9 mouse cellular contexts compared by ENCODE assay signal in the genomic region with DNA sequence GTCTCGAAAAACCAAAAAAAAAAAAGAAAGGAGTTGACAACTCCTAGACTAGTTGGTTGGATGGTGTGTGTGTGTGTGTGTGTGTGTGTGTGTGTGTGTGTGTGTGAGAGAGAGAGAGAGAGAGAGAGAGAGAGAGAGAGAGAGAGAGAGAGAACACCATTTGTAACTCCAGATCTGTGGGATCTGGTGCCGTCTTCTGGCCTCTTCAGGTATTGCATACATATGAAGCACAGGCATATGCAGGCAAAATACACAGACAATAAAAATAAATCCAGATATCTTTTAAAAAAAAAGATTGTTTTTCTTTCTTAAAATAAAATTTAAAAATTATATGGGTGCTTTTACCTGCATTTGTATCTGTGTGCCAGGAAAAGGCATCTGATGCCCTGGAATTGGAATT. TPM values are rescaled to one million over a fixed set of nuclear protein-coding genes. Genes with fewer than 3 reads are reported as not detected.
DNase-seq lines count a peak whose midpoint lies in the region; TF ChIP-seq lines count a peak whose summit lies in the region.
"Had no signal": no experiment of that assay in that cellular context is flagged by ENCODE, and none has a peak within 500 bp of the region (broad histone marks: within the 10 kb centered on the region; RNA-seq: fewer than 3 reads in every experiment).

No protein-coding gene starts in this region.

- TF ChIP-seq CTCF in left cerebral cortex, adult 2 months (IDR thresholded peaks at IDR 0.05) = peak; percentile 49

- peak; percentile 67 to 72 for DNase-seq in cerebellum, postnatal 10 days
- DNase-seq in cerebellum, adult 9-10 months = no peak
- no peak for DNase-seq in left cerebral cortex, adult 2 months (ENCODE audit: extremely low spot score in 1 of 2, low spot score in 2 of 2)
- no peak for DNase-seq in left cerebral cortex, adult 11 months (ENCODE audit: low spot score)
- peak; percentile 52 for DNase-seq in adipocyte (ENCODE audit: low spot score)
- peak; percentile 70 for DNase-seq in lung, postnatal 10 days
- DNase-seq in adrenal gland, adult 8-10 months = no peak
- DNase-seq in Muller cell, postnatal 12 days (ENCODE audit: inconsistent ontology term) = no peak

- no peak overlapping the region for H3K27ac ChIP-seq in left cerebral cortex, adult 2 months
- H3K27ac ChIP-seq: limb, embryonic 13.5 days had no signal

- H3K4me3 ChIP-seq in left cerebral cortex, adult 2 months = no peak overlapping the region
- H3K4me3 ChIP-seq: limb, embryonic 13.5 days had no signal

- intact Hi-C loops in left cerebral cortex, adult 2 months (cut with DNase I) = no loop called here

RNA-seq across cellular contexts. Expression of a gene that starts 18.3 kb away (rescaled TPM):
- 100 to 1,000 TPM; 103 to 108 TPM for total RNA-seq in left cerebral cortex, adult 2 months (2021)
- 10 to 100 TPM in 2 of 4 experiments, 1 to 10 TPM in 2; 8.6 to 12.5 (median 9.9) TPM for total RNA-seq in adrenal gland, adult 8-10 months (2022)

RNA-seq across cellular contexts. Expression of a gene that starts 19.3 kb away (rescaled TPM):
- total RNA-seq in left cerebral cortex, adult 2 months (2021) = 100 to 1,000 TPM; 113 to 114 TPM
- total RNA-seq in adrenal gland, adult 8-10 months (2022) = 100 to 1,000 TPM; 129 to 150 (median 136) TPM

RNA-seq across cellular contexts. Expression of a gene that starts 42.1 kb away (rescaled TPM):
- total RNA-seq in left cerebral cortex, adult 2 months (2021) = 10 to 100 TPM; 11.1 to 11.3 TPM
- 1 to 10 TPM; 8.4 to 9.7 (median 9.2) TPM for total RNA-seq in adrenal gland, adult 8-10 months (2022)

RNA-seq across cellular contexts. Expression of a gene that starts 56.3 kb away (rescaled TPM):
- 10 to 100 TPM; 46.1 to 46.9 TPM for total RNA-seq in left cerebral cortex, adult 2 months (2021)
- under 1 TPM; 0.24 to 0.73 (median 0.46) TPM for total RNA-seq in adrenal gland, adult 8-10 months (2022)

Comparison
In these comparisons a context has a peak if more than half of its experiments do, and no peak if none do; other contexts are left out.
1. DNase-seq: peak in cerebellum, postnatal 10 days (2 of 2), adipocyte (single experiment) and lung, postnatal 10 days (single experiment); none in cerebellum, adult 9-10 months (single experiment), left cerebral cortex, adult 2 months (0 of 2), left cerebral cortex, adult 11 months (single experiment), adrenal gland, adult 8-10 months (single experiment) and Muller cell, postnatal 12 days (single experiment).
2. RNA of a gene that starts 18.3 kb away (total RNA-seq): 103 to 108 TPM in left cerebral cortex, adult 2 months; 8.6 to 12.5 TPM in adrenal gland, adult 8-10 months; every median in the first group is over 4 times any median in the second.